Mouse (Mus musculus) thymus, postnatal 0 days (tissue): ENCODE measurements at regions not wholly inside any gene's neighbourhood (a gene's known extent, or its start where the extent isn't known, plus 50 kb on each side); places are given as distances from the start of the nearest gene placed in this dataset.

Experiments
- DNase-seq: peaks from one replicate; pipeline ENCODE4 v3.0.0-alpha.2; 2015; ENCODE audit warnings: low spot score

GRCm38 (mm10) chr12:78095916-78096315 is 98.1 kb upstream of the Gm6657 start:
- no peak for DNase-seq

GRCm38 (mm10) chr12:78097119-78097518 is 96.9 kb upstream of the Gm6657 start:
- DNase-seq, result no peak

GRCm38 (mm10) chr12:78097692-78098091 is 96.3 kb upstream of the Gm6657 start:
- no peak for DNase-seq

- DNase-seq, result no peak
Measured at GRCm38 (mm10) chr12:78098765-78099194, 95.3 kb upstream of the Gm6657 start.

- DNase-seq, result no peak
Measured at GRCm38 (mm10) chr12:78099761-78100160, 94.3 kb upstream of the Gm6657 start.

- no peak for DNase-seq
Measured at GRCm38 (mm10) chr12:78100756-78101155, 93.3 kb upstream of the Gm6657 start.

- no peak for DNase-seq
Measured at GRCm38 (mm10) chr12:78109931-78110330, 84.1 kb upstream of the Gm6657 start.

GRCm38 (mm10) chr12:78118131-78118530 is 75.9 kb upstream of the Gm6657 start:
- no peak for DNase-seq

- no peak for DNase-seq
Measured at GRCm38 (mm10) chr12:78119246-78119645, 74.8 kb upstream of the Gm6657 start.

GRCm38 (mm10) chr12:78119855-78120254 is 74.2 kb upstream of the Gm6657 start:
- DNase-seq, result no peak

GRCm38 (mm10) chr12:78129130-78129845 is 64.8 kb upstream of the Gm6657 start:
- no peak for DNase-seq

- DNase-seq, result no peak
Measured at GRCm38 (mm10) chr12:78132016-78132797, 61.8 kb upstream of the Gm6657 start.

GRCm38 (mm10) chr12:78133341-78133740 is 60.7 kb upstream of the Gm6657 start:
- DNase-seq, result no peak

- DNase-seq, result no peak
Measured at GRCm38 (mm10) chr12:78133984-78134383, 60.1 kb upstream of the Gm6657 start.

GRCm38 (mm10) chr12:78137196-78137595 is 56.8 kb upstream of the Gm6657 start:
- no peak for DNase-seq

GRCm38 (mm10) chr12:78138467-78138866 is 55.6 kb upstream of the Gm6657 start:
- no peak for DNase-seq
